Mouse (Mus musculus) midbrain, embryonic 15.5 days (tissue): ENCODE data around the gene Olfr157. TPM values are rescaled to one million over a fixed set of nuclear protein-coding genes. Genes with fewer than 3 reads are reported as not detected.
"Not testable (repeated sequence)": the region's sequence is repeated elsewhere in the genome, so short reads cannot be mapped to it uniquely, and the experiment has no call there.

Experiments used
- ATAC-seq: fragments of 200-750 bp; cut with Nextera tagmentation; replicated peaks from 2 replicates; pipeline ENCODE4 v1.8.0; 2017; ENCODE audit warnings: moderate TSS enrichment
- H3K27ac ChIP-seq: fragments of 300-500 bp; sonication (generic); 2 replicates; pipeline ENCODE4 v1.5.1; 2015; ENCODE audit warnings: mild to moderate bottlenecking, inconsistent platforms
- H3K27me3 ChIP-seq: fragments of 300-500 bp; sonication (generic); replicated peaks from 2 replicates; pipeline ENCODE4 v1.6.1; 2015; ENCODE audit warnings: inconsistent platforms
- H3K36me3 ChIP-seq: fragments of 300-500 bp; sonication (generic); replicated peaks from 2 replicates; pipeline ENCODE4 v1.6.1; 2015; ENCODE audit warnings: inconsistent platforms
- H3K4me1 ChIP-seq: fragments of 300-500 bp; sonication (generic); 2 replicates; pipeline ENCODE4 v1.6.1; 2015; ENCODE audit warnings: inconsistent platforms
- H3K4me2 ChIP-seq: fragments of 300-500 bp; sonication (generic); 2 replicates; pipeline ENCODE4 v1.6.1; 2015; ENCODE audit warnings: inconsistent platforms, mild to moderate bottlenecking, moderate library complexity
- H3K4me3 ChIP-seq: fragments of 300-500 bp; sonication (generic); 2 replicates; pipeline ENCODE4 v1.5.1; 2015; ENCODE audit warnings: mild to moderate bottlenecking, inconsistent platforms
- H3K9ac ChIP-seq: fragments of 300-500 bp; sonication (generic); 2 replicates; pipeline ENCODE4 v1.6.1; 2015; ENCODE audit warnings: mild to moderate bottlenecking, inconsistent platforms
- H3K9me3 ChIP-seq: fragments of 300-500 bp; sonication (generic); 2 replicates; pipeline ENCODE4 v1.6.1; 2016; ENCODE audit warnings: inconsistent platforms
- WGBS: fragments of 180-500 bp; shearing (Covaris S2); methylation state at CpG from one replicate; pipeline ENCODE4 v1.1.7; 2015; ENCODE audit warnings: mixed read lengths; 5-methylcytosine and 5-hydroxymethylcytosine counted together
- polyA plus RNA-seq: library from polyadenylated mRNA; unstranded; fragments of >200 nt; fragmentation: Nextera tagmentation; extraction: Ambion mirVana; gene quantifications from 2 replicates; pipeline ENCODE4 v1.2.1, GENCODE M21; 2015

Olfr157 gene
- polyA plus RNA-seq, 1 experiment from 2014 or later: not detected

DNA sequence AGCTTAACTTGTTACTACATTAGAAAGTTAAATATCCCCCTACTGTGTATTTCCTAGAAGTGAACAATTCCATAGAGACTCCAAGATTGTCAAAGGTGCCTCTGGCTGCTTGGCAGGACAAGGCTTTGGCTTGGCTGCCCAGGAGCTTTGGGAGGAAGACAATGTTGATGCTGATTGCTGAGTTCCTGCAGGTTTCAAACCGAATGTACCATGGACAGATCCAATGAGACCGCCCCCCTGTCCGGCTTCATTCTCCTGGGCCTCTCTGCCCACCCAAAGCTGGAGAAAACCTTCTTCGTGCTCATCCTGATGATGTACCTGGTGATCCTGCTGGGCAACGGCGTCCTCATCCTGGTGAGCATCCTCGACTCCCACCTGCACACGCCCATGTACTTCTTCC, 14.1 kb upstream of the Olfr157 start:
- no peaks in the 10 kb centered on the region for H3K4me1 ChIP-seq
- H3K9me3 ChIP-seq: no peaks in the 10 kb centered on the region
- no peak overlapping the region for H3K27ac ChIP-seq
- H3K4me2 ChIP-seq: no peak overlapping the region
- ATAC-seq: no peak
- no peak overlapping the region for H3K4me3 ChIP-seq
- no peaks in the 10 kb centered on the region for H3K36me3 ChIP-seq
- H3K9ac ChIP-seq: no peak overlapping the region
- H3K27me3 ChIP-seq: no peaks in the 10 kb centered on the region
- 81% methylated on average over 8 of the region's 8 CpGs for WGBS

DNA sequence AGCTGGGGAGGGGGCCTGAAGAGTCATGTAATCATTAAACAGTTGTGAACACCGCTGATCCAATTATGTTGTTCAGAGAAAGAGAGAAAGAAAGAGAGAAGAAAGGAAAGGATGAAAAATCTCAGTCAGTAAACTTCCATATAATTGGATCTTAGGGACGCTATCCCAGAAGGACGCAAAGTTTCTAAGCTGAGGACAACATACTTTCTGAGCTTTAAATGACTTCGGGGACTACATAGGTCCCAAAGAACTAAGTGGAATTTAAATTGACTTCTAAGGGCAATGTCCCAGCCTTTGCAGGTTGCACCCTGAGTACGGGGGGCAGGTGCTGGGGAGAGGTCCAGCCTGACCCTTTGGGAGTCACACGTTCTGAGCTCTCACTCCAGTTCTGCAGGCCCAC, 11.3 kb upstream of the Olfr157 start, which contains the start of gene Olfr155:
Gene Olfr155, plus strand, starts transcription at position 301 of the 400 bp plus-strand sequence.
- no peaks in the 10 kb centered on the region for H3K27me3 ChIP-seq
- no peaks in the 10 kb centered on the region for H3K36me3 ChIP-seq
- H3K27ac ChIP-seq: no peak within 1 kb of the TSS
- H3K4me1 ChIP-seq: no peaks in the 10 kb centered on the region
- no peak within 1 kb of the TSS for H3K9ac ChIP-seq
- no peak within 1 kb of the TSS for H3K4me2 ChIP-seq
- H3K4me3 ChIP-seq: no peak within 1 kb of the TSS
- no peak for ATAC-seq
- 85% methylated on average over 6 of the region's 6 CpGs for WGBS
- no peaks in the 10 kb centered on the region for H3K9me3 ChIP-seq

DNA sequence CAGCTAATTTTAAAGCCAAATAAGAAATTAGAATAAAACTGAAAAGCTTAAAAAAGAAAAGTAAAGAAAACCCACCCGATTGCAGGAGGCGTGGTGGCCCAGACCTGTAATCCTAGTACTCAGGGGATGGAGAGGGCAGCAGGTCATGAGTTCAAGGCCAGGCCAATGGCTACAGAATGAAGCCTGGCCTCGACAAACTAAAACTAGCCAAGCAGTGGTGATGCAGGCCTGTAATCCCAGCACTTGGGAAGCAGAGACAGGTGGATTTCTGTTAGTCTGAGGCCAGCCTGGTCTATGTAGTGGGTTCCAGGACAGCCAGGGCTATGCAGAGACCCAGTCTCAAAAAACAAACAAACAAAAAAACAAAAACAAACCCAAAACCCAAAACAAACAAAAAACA, 1.7 kb downstream of the Olfr157 start:
- 74% methylated on average over 3 of the region's 3 CpGs for WGBS
- no peaks in the 10 kb centered on the region for H3K9me3 ChIP-seq
- H3K27me3 ChIP-seq: no peaks in the 10 kb centered on the region

DNA sequence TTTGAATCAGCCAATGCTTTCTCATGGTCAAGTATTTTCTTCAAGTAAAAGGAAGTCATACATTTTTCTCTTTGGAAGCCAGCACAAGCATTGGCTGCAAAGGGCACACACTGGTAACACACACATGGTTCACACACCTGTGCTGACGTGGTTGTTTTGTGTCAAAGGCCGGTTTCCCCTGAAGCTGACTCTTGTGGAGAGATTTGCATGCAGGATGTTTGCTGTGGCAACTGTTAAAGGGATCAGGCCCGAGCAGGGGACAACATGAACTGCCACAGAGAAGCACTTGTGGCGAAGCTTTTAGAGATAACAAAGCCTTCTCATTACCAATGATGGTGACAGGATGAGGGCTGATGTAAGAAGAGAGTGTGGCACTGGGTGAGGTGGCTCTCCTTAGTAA, 5.3 kb downstream of the Olfr157 start:
- Histone ChIP-seq H3K27me3 (no peaks in the 10 kb centered on the region), H3K4me2 (no peak overlapping the region), H3K27ac (no peak overlapping the region), H3K9ac (no peak overlapping the region), H3K4me1 (no peaks in the 10 kb centered on the region), H3K36me3 (no peaks in the 10 kb centered on the region), H3K4me3 (no peak overlapping the region), H3K9me3 (no peaks in the 10 kb centered on the region)
- ATAC-seq: no peak
- 69% methylated on average over 4 of the region's 4 CpGs for WGBS

More for the DNA sequence above, 1.7 kb downstream of the Olfr157 start:
- Histone ChIP-seq H3K4me2 (no peak overlapping the region), H3K9ac (no peak overlapping the region), H3K27ac (no peak overlapping the region), H3K4me1 (no peaks in the 10 kb centered on the region), H3K4me3 (no peak overlapping the region), H3K36me3 (no peaks in the 10 kb centered on the region)
- no peak for ATAC-seq

DNA sequence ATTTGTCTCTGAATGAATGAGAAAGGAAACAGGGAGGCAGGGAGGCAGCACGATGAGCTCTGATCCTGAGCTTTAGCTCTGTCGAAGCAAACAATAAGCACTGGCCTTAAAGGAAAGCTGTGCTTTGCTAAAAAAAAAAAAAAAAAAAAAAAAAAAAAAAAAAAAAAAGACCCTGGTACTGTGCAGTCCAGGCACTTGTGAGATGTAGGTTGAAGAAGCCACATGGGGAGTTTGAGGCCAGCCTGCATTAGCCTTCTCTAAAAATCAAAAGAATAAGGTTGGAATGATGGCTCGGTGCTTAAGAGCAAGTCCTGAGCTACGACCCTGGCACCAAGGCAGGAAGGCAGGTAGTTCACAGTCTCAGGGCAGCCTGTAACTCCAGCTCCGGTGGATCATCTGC, 6.2 kb downstream of the Olfr157 start:
- ATAC-seq: no peak
- H3K4me3 ChIP-seq: no peak overlapping the region
- H3K4me1 ChIP-seq: no peaks in the 10 kb centered on the region
- H3K27me3 ChIP-seq: no peaks in the 10 kb centered on the region
- H3K9me3 ChIP-seq: no peaks in the 10 kb centered on the region
- H3K36me3 ChIP-seq: no peaks in the 10 kb centered on the region
- no peak overlapping the region for H3K4me2 ChIP-seq
- no peak overlapping the region for H3K9ac ChIP-seq
- WGBS: 64% methylated on average over 5 of the region's 5 CpGs
- no peak overlapping the region for H3K27ac ChIP-seq

DNA sequence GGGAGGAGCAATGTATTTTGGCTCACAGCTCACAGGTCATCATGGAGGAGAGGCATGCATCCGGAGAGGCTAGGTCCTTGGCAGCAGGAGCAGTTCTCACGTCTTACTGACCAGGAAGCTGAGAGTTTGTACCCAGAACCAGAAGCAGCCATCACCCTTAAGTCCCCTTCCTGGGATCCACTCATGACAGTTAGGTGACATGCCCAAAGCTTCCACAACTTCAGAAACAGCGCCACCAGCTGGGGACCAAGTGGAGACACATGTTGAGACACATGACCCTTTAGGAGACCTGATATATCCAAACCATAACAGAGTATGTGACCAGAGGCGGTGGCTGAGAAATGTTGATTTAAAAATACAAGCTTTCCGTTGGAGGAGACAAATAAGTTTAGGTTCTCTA, 8.0 kb downstream of the Olfr157 start:
- no peaks in the 10 kb centered on the region for H3K9me3 ChIP-seq
- H3K27ac ChIP-seq: no peak overlapping the region
- ATAC-seq: no peak
- H3K27me3 ChIP-seq: no peaks in the 10 kb centered on the region
- H3K36me3 ChIP-seq: no peaks in the 10 kb centered on the region
- no peak overlapping the region for H3K4me2 ChIP-seq
- H3K9ac ChIP-seq: no peak overlapping the region
- no peak overlapping the region for H3K4me3 ChIP-seq
- 73% methylated on average over 5 of the region's 5 CpGs for WGBS
- H3K4me1 ChIP-seq: no peaks in the 10 kb centered on the region

DNA sequence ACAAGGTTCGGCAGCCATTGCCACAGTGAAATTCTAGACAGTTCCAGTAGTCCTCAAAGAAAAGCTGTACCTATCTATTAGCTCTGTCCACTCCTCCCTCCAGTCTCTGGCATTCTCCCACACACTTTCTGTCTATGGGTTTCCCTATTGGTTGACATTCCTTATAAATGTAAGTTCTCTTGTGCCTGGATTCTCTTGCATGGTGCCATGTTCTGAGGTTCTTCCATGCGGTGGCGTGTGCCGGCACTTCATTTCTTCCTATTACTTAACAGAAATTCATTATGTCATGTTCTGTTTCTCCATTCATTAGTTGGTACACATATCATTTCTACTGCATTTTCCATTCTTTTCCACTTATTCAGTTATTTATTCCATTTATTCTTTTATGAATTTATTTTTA, 11.2 kb downstream of the Olfr157 start:
- Histone ChIP-seq H3K27me3 (no peaks in the 10 kb centered on the region), H3K4me2 (no peak overlapping the region), H3K4me3 (no peak overlapping the region), H3K4me1 (no peaks in the 10 kb centered on the region), H3K9me3 (no peaks in the 10 kb centered on the region), H3K36me3 (no peaks in the 10 kb centered on the region), H3K27ac (no peak overlapping the region), H3K9ac (no peak overlapping the region)
- ATAC-seq: no peak
- WGBS: 90% methylated on average over 4 of the region's 4 CpGs

DNA sequence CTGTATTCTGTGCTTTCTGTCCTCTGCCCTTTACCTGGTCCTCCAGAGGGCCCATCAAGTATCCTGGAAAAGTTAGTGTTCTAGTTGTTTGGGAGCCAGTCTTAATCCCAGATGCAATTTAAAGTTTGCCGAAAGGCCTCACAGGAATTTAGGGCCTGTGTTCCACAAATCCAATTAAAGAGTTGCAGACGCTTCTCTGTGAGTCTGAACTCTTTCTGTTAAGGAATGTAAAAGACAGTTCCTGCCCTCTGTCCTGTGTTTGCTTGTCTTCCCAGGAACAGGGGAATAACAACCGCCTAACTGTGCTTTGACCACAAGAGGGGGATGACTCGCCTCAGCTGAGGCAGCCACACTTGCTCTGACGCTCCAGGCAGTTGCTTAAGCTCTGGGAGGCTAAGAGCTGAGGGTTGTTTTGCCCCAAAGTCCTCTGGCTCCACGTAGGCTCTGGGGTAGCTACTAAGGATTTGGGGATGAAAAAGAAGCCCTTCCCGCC, 16.1 kb downstream of the Olfr157 start, which contains the start of gene Olfr156:
Gene Olfr156, minus strand, starts transcription at position 51 of the 493 bp plus-strand sequence.
- WGBS: 15% methylated on average over 7 of the region's 7 CpGs
- Histone ChIP-seq H3K9me3 (no peaks in the 10 kb centered on the region), H3K4me2 (no peak within 1 kb of the TSS), H3K9ac (no peak within 1 kb of the TSS), H3K27me3 (no peaks in the 10 kb centered on the region), H3K4me3 (no peak within 1 kb of the TSS), H3K4me1 (no peaks in the 10 kb centered on the region), H3K36me3 (no peaks in the 10 kb centered on the region), H3K27ac (no peak within 1 kb of the TSS)
- no peak for ATAC-seq

DNA sequence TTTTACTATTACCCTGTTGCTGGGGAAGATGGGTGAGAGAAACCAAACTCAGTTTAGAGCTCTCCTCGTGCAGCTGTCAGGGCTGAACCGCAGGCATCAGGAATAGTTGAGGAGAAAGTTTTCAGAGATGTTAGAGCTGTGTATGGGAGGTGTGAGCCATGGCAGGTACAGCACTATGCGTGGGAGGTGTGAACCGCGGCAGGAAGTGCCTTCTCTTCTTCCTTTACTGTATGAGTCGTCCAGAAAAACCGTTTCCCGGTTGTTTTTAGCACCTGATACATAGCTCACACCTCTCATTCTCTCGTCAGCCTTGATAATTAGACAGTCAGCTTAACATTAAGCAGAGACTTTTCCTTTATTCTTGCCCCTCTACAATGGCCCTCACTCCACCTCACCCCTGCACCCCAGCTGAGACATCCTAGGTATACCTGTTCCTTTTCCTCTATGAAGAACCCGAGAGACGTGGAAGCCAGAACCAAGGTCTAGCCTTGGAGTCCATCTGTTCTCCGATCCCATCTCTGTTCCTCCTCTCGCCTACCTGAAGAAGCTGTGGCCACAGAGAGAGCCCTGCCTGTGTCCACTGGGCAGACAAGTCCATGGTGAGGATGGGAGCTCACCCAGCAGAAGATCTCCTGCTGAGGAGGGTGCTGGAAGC, 17.0 kb downstream of the Olfr157 start:
- Histone ChIP-seq H3K9me3 (no peaks in the 10 kb centered on the region), H3K4me2 (no peak overlapping the region), H3K9ac (no peak overlapping the region), H3K4me3 (no peak overlapping the region), H3K4me1 (no peaks in the 10 kb centered on the region), H3K27me3 (no peaks in the 10 kb centered on the region), H3K27ac (no peak overlapping the region), H3K36me3 (no peaks in the 10 kb centered on the region)
- WGBS: 85% methylated on average over 13 of the region's 13 CpGs
- no peak for ATAC-seq

DNA sequence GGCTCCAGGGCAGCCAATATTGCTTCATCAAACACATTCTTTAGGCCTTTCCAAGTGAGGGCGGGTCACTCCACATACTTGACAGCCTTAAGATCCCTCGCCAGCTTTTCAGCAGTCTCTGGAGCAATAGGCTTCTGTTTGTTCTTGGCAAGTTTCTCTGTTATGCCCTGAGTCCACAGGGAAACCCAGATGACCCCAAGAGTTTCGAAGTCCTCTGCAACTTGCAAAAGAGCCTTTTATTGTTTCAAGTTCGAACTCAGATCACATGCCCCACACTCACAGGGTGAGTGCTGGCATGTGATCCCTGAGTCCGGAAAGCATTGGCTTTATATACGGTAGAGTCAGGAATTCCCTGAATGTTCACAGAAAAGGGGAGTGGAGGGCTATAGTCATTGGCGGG, 41.1 kb downstream of the Olfr157 start:
- no peaks in the 10 kb centered on the region for H3K27me3 ChIP-seq
- H3K36me3 ChIP-seq: no peaks in the 10 kb centered on the region
- H3K4me2 ChIP-seq: no peak overlapping the region
- peaks cover 4% of the 10 kb centered on the region; the same call in 1 of the 2 replicates for H3K9me3 ChIP-seq
- H3K4me3 ChIP-seq: no peak overlapping the region
- H3K27ac ChIP-seq: no peak overlapping the region
- 85% methylated on average over 7 of the region's 7 CpGs for WGBS
- no peaks in the 10 kb centered on the region for H3K4me1 ChIP-seq
- no peak overlapping the region for H3K9ac ChIP-seq
- ATAC-seq: no peak

DNA sequence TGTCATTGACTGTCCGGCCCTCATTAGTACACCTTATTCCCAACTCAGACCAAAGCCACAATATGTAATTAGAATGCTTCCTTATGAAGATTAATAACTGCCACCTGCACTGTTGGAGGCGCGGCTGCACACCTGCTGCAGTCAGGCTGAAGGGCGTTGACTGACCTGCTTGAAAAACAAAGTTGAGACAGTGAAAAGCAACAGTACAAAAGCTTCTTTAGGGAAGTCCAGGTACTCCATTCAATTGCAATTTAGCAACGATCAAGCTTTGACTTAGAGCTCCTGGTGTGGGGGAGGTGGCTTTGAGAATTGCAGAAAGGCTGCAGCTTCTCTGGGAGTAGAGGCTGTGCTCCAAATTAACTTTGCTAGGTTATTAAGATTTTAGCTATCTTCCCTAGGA, 44.2 kb downstream of the Olfr157 start:
- H3K9ac ChIP-seq, H3K9me3 ChIP-seq, H3K4me3 ChIP-seq, ATAC-seq, H3K27ac ChIP-seq, H3K4me2 ChIP-seq, H3K36me3 ChIP-seq, H3K27me3 ChIP-seq, H3K4me1 ChIP-seq: not testable (repeated sequence)
- WGBS: 91% methylated on average over 5 of the region's 5 CpGs

DNA sequence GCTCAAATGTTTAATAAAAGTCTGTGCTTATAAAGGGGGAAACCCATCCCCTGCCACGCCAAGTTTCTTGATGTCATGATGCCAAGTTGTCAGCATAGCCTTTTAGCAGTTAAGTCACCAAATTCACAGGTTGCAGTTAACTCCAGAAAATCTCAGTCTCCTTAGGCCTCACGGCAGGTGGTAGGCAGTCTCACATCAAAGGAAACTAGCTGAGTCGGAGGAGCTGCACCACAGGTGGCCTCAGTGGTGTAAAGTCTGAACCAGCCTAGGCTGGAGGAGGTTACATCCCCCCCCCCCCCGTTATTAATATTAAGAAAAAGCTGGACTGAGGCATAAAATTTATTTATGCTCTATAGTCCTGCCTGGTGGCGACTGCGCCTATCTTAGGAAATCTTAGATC, 44.7 kb downstream of the Olfr157 start:
- Histone ChIP-seq H3K9me3 (no peaks in the 10 kb centered on the region), H3K36me3 (no peaks in the 10 kb centered on the region), H3K9ac (no peak overlapping the region), H3K27ac (no peak overlapping the region), H3K27me3 (no peaks in the 10 kb centered on the region), H3K4me1 (no peaks in the 10 kb centered on the region), H3K4me2 (no peak overlapping the region), H3K4me3 (no peak overlapping the region)
- 70% methylated on average over 6 of the region's 6 CpGs for WGBS
- no peak for ATAC-seq
